Mouse (Mus musculus) erythroblast, embryonic 14.5 days (primary cell): ENCODE data around the gene Tomm20l.
"Not testable (repeated sequence)": the region's sequence is repeated elsewhere in the genome, so short reads cannot be mapped to it uniquely, and the experiment has no call there.

Source experiments
- GATA1 ChIP-seq: IDR thresholded peaks from 2 replicates; pipeline ENCODE4 v1.6.1; 2012; ENCODE audit warnings: low read length, inconsistent platforms, mixed read lengths
- TAL1 ChIP-seq: IDR thresholded peaks from 3 replicates; pipeline ENCODE4 v1.6.1; 2012; ENCODE audit warnings: low read length, inconsistent platforms, mixed read lengths

DNA sequence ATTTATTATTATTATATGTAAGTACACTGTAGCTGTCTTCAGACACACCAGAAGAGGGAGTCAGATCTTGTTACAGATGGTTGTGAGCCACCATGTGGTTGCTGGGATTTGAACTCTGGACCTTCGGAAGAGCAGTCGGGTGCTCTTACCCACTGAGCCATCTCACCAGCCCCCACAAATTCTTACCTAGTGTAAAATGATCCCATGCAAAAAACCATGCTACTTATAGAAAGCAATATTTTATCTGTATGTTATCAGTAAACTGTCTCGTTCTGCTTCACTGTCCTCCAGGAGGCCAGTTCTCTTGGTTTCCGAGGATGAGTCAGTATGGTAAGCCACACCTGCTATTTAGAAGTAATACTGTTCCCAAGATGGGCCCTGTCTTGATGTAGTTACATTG is 7.0 kb upstream of the Tomm20l start:
- TF ChIP-seq GATA1, TAL1: not testable (repeated sequence)
